Mouse (Mus musculus) forebrain, embryonic 13.5 days (tissue): ENCODE data around the gene Myh2. TPM values are rescaled to one million over a fixed set of nuclear protein-coding genes. Genes with fewer than 3 reads are reported as not detected.

Experiments
- ATAC-seq: fragments of 200-750 bp; cut with Nextera tagmentation; 2 replicates; pipeline ENCODE4 v1.8.0; 2017
- H3K27ac ChIP-seq: fragments of 300-500 bp; sonication (generic); 2 replicates; pipeline ENCODE4 v1.5.1; 2015; ENCODE audit warnings: inconsistent platforms, mild to moderate bottlenecking, moderate library complexity
- H3K27me3 ChIP-seq: fragments of 300-500 bp; sonication (generic); 2 replicates; pipeline ENCODE4 v1.6.1; 2015; ENCODE audit warnings: mild to moderate bottlenecking, inconsistent platforms
- H3K36me3 ChIP-seq: fragments of 300-500 bp; sonication (generic); 2 replicates; pipeline ENCODE4 v1.6.1; 2015; ENCODE audit warnings: mild to moderate bottlenecking, inconsistent platforms; ENCODE audit not compliant: poor library complexity, severe bottlenecking
- H3K4me1 ChIP-seq: fragments of 300-500 bp; sonication (generic); 2 replicates; pipeline ENCODE4 v1.6.1; 2015; ENCODE audit warnings: inconsistent platforms
- H3K4me2 ChIP-seq: fragments of 300-500 bp; sonication (generic); 2 replicates; pipeline ENCODE4 v1.6.1; 2015; ENCODE audit warnings: inconsistent platforms, mild to moderate bottlenecking, moderate library complexity
- H3K4me3 ChIP-seq: fragments of 300-500 bp; sonication (generic); 2 replicates; pipeline ENCODE4 v1.5.1; 2015; ENCODE audit warnings: mild to moderate bottlenecking, inconsistent platforms
- H3K9ac ChIP-seq: fragments of 300-500 bp; sonication (generic); 2 replicates; pipeline ENCODE4 v1.6.1; 2015; ENCODE audit warnings: mild to moderate bottlenecking, inconsistent platforms
- H3K9me3 ChIP-seq: fragments of 300-500 bp; sonication (generic); replicated peaks from 2 replicates; pipeline ENCODE4 v1.6.1; 2016; ENCODE audit warnings: inconsistent platforms
- WGBS: fragments of 180-500 bp; shearing (Covaris S2); methylation state at CpG from one replicate; pipeline ENCODE4 v1.1.7; 2015; 5-methylcytosine and 5-hydroxymethylcytosine counted together
- polyA plus RNA-seq: library from polyadenylated mRNA; unstranded; fragments of >200 nt; fragmentation: Nextera tagmentation; extraction: Ambion mirVana; gene quantifications from 2 replicates; pipeline ENCODE4 v1.2.1, GENCODE M21; 2015

The Myh2 gene
- not detected in 2 replicates for polyA plus RNA-seq

DNA sequence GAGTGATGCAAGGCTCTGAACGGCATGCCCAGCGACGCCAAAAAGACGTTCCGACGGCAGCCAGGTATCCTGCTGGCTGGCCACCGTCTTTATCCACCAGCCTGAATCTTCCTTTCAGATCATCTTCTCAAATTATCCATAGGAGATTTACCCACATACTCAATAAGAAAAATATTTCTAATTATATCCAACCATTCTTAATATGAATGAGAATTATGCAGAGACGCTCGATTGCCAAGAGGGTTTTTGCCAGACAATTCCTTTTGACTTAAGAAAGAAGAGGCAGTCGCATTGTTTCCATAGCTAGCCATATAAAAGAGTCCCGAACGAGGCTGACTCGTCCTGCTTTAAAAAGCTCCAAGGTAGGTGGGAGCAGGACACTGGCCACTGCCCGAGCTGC is at the start of gene Myh2:
Gene Myh2, plus strand, starts transcription at position 301 of the 400 bp plus-strand sequence.
- Histone ChIP-seq H3K36me3 (no peaks in the 10 kb centered on the region), H3K27me3 (no peaks in the 10 kb centered on the region), H3K4me1 (no peaks in the 10 kb centered on the region), H3K9me3 (no peaks in the 10 kb centered on the region), H3K4me3 (no peak within 1 kb of the TSS), H3K27ac (no peak within 1 kb of the TSS), H3K9ac (no peak within 1 kb of the TSS), H3K4me2 (no peak within 1 kb of the TSS)
- no peak for ATAC-seq
- WGBS: 68% methylated on average over 14 of the region's 14 CpGs

DNA sequence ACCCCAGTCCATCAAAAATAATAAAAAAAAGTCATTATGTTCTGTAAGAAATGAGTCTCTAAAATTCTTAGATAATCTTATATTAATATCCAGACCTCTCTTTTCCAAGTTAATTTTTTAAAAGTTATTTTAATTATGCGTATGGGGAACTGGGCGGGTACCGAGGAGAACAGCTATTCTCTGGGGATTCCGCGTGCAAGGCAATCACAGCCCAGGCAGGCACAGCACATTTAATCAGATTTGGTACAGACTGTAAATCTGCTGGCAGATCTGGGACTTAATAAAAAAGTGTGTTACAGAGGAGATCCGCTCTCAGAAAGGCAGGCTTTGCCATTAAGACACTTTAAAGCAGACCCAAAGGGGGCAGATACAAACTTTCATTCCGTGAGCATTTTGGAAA is 45.9 kb upstream of the Myh2 start:
- Histone ChIP-seq H3K4me2 (no peak overlapping the region), H3K27me3 (no peaks in the 10 kb centered on the region), H3K27ac (no peak overlapping the region), H3K9ac (no peak overlapping the region), H3K4me1 (no peaks in the 10 kb centered on the region), H3K36me3 (no peaks in the 10 kb centered on the region), H3K9me3 (no peaks in the 10 kb centered on the region), H3K4me3 (no peak overlapping the region)
- 88% methylated on average over 7 of the region's 7 CpGs for WGBS
- ATAC-seq: no peak

DNA sequence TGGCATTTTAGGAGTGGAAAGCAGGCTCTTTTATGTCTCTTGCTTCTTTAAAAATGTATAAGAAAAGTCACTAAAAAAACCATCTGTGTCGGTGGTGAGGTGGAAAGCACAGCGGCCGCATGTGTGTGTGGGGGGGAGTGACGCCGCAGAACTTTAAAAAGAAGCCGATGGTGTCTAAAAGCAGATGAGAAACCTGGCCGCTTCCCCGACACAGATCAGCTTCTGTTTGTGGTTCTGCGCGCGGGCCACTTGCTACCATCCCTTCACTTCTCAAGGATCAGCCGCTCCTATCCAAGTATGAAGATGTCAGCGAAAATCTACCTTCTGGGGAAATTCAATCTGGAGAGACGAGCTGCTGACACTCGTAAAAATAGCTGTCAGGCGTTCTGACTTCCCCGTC is 45.5 kb upstream of the Myh2 start:
- Histone ChIP-seq H3K4me1 (no peaks in the 10 kb centered on the region), H3K27me3 (no peaks in the 10 kb centered on the region), H3K4me3 (no peak overlapping the region), H3K36me3 (no peaks in the 10 kb centered on the region), H3K27ac (no peak overlapping the region), H3K4me2 (no peak overlapping the region), H3K9ac (no peak overlapping the region), H3K9me3 (no peaks in the 10 kb centered on the region)
- no peak for ATAC-seq
- 83% methylated on average over 17 of the region's 17 CpGs for WGBS

DNA sequence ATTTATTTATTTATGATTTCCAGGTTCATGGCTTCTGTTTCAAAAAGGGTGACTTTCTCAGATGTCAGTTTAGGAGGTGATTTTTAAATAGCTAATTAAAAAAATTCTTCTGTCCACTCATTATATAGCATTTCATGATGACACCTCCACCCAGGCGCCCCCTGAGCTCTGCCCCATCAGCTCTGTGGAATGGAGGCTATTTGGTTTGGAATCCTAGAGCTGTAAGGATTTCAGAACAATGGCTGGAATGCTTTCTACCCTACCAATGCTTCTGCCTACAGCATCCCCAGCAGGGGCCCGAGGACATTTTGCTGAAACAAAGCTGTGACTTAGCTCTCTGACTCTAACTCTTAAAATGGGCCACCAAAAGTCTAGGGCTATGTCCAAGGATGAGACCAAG is 37.3 kb upstream of the Myh2 start:
- no peak overlapping the region for H3K4me2 ChIP-seq
- no peaks in the 10 kb centered on the region for H3K27me3 ChIP-seq
- H3K36me3 ChIP-seq: no peaks in the 10 kb centered on the region
- no peak overlapping the region for H3K27ac ChIP-seq
- H3K4me1 ChIP-seq: no peaks in the 10 kb centered on the region
- ATAC-seq: no peak
- no peak overlapping the region for H3K9ac ChIP-seq
- no peak overlapping the region for H3K4me3 ChIP-seq
- no peaks in the 10 kb centered on the region for H3K9me3 ChIP-seq
- WGBS: 70% methylated on average over 2 of the region's 2 CpGs

DNA sequence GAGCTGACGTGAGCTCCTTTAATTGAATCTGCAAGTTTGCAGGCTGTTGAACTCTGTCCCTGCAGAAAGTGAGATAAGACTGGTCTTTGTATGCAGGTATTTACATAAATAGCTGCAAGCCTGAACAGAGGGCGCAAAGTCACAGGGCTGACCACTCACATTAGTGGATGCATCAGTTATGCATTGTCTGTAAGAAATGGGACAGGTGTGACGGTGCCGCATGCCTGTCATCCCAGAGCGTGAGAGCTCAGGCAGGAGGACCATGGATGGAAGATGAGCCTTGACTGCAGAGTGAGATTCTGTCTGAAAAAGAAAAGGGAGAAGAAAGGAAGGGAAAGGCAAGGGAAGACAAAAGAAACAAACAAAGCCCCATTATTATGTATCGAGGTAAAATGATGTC is 36.2 kb upstream of the Myh2 start:
- Histone ChIP-seq H3K27me3 (no peaks in the 10 kb centered on the region), H3K9me3 (no peaks in the 10 kb centered on the region), H3K36me3 (no peaks in the 10 kb centered on the region), H3K4me2 (no peak overlapping the region), H3K27ac (no peak overlapping the region), H3K4me1 (no peaks in the 10 kb centered on the region), H3K4me3 (no peak overlapping the region), H3K9ac (no peak overlapping the region)
- no peak for ATAC-seq
- 79% methylated on average over 6 of the region's 6 CpGs for WGBS

DNA sequence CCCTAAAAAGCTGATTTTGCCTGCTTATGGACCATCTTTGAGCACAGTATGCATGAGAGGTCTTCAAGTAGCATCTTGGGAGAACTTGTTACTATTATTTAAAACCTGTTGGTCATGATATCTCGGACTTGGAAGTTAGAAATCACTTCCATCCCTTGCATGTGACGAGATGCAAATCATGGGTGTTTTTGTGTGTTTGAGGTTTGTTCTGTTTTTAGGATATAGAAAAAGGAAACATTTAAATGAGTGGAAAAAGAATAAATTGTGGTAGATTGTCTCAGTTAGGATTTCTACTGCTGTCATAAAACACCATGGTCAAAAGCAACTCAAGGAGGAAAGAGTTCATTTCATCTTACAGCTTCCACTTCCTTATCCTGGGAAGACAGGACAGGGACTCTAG is 35.3 kb upstream of the Myh2 start:
- WGBS: 94% methylated on average over 2 of the region's 2 CpGs
- Histone ChIP-seq H3K4me1 (no peaks in the 10 kb centered on the region), H3K9me3 (no peaks in the 10 kb centered on the region), H3K27ac (no peak overlapping the region), H3K4me2 (no peak overlapping the region), H3K36me3 (no peaks in the 10 kb centered on the region), H3K4me3 (no peak overlapping the region), H3K27me3 (no peaks in the 10 kb centered on the region), H3K9ac (no peak overlapping the region)
- ATAC-seq: no peak

DNA sequence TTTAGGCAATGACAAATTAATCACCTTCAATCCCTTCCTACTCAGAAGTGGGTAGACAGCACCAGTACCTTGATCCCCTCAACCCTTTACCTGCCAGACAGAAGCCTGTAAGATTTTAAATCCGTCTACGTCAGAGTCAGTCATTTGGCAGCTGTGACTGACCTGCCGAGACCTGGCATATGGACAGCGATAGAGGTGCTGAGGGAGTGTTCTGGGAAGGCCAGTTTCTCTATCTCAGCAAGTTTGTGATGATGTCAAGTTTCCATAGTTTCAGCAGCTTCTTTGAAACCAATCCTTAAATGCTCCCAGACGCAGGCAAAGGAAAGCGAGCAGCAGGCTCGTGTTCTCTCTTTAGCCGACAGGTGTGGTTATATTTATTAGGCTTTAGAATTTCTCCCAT is 31.3 kb upstream of the Myh2 start:
- no peak for ATAC-seq
- Histone ChIP-seq H3K9ac (no peak overlapping the region), H3K4me2 (no peak overlapping the region), H3K4me1 (no peaks in the 10 kb centered on the region), H3K27ac (no peak overlapping the region), H3K9me3 (no peaks in the 10 kb centered on the region), H3K4me3 (no peak overlapping the region), H3K27me3 (no peaks in the 10 kb centered on the region), H3K36me3 (no peaks in the 10 kb centered on the region)
- WGBS: 92% methylated on average over 8 of the region's 8 CpGs

DNA sequence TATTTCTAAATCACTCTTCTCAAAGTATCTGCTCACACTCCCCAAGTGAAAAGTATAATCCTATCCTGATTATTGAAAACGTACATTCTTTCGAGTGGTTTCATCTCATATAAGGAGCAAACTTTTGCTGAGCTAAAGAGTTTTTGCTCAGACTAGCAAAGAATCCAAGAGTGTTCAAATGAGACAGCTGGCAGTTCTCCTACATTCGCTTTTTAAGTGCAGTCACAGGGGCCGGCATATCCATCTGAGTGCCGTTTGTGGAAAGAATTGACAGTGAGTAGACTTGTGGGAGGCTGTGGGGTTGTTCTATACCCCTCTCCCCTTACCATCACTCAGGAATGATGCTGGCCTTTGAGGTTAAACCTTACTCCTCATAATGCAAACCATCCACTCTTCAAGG is 30.7 kb upstream of the Myh2 start:
- Histone ChIP-seq H3K4me3 (no peak overlapping the region), H3K27me3 (no peaks in the 10 kb centered on the region), H3K4me1 (no peaks in the 10 kb centered on the region), H3K27ac (no peak overlapping the region), H3K9ac (no peak overlapping the region), H3K4me2 (no peak overlapping the region), H3K9me3 (no peaks in the 10 kb centered on the region), H3K36me3 (no peaks in the 10 kb centered on the region)
- ATAC-seq: no peak
- WGBS: 84% methylated on average over 5 of the region's 5 CpGs

DNA sequence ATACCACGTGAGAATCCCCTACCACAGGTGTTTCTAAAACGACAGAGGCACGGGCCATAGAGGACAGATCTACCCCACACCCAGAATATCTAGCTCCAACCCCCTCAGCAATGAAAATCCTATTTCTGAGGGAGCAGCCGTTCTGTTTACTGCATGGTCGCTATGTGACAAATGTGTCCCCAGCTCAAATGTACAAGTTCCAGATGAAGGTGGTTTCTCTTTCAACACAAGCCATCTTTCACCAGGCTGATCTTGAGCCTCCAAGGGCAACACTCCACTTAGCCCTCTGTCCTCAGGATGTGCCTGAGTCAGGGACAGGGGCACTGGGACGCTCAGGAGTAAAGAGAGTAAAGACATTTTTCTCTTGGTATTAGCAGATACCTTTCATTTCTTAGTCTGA is 29.8 kb upstream of the Myh2 start:
- no peak for ATAC-seq
- Histone ChIP-seq H3K27me3 (no peaks in the 10 kb centered on the region), H3K9me3 (no peaks in the 10 kb centered on the region), H3K9ac (no peak overlapping the region), H3K4me2 (no peak overlapping the region), H3K4me1 (no peaks in the 10 kb centered on the region), H3K27ac (no peak overlapping the region), H3K36me3 (no peaks in the 10 kb centered on the region), H3K4me3 (no peak overlapping the region)
- WGBS: 85% methylated on average over 6 of the region's 6 CpGs

DNA sequence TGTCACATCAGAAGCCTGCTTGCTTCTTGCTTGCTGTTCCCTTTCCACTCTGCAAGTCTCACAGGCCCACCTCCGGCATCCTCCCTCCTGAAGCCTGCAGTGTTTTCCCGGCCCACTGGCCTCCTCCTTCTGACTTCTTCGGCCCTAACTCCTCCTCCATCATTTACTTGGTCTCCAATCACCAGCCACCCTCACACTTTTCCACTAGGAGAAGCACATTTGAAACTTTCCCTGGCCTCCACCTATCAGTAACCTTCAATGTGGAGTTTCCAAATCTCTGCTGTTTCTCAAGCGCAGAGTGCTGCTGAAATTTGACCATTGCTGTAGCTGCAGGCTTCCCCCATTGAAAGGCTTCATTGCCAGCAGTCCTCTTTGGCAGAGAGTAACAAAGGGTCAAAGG is 28.8 kb upstream of the Myh2 start:
- Histone ChIP-seq H3K9me3 (no peaks in the 10 kb centered on the region), H3K27me3 (no peaks in the 10 kb centered on the region), H3K27ac (no peak overlapping the region), H3K9ac (no peak overlapping the region), H3K4me2 (no peak overlapping the region), H3K4me1 (no peaks in the 10 kb centered on the region), H3K36me3 (no peaks in the 10 kb centered on the region), H3K4me3 (no peak overlapping the region)
- WGBS: 64% methylated on average over 4 of the region's 4 CpGs
- ATAC-seq: no peak

DNA sequence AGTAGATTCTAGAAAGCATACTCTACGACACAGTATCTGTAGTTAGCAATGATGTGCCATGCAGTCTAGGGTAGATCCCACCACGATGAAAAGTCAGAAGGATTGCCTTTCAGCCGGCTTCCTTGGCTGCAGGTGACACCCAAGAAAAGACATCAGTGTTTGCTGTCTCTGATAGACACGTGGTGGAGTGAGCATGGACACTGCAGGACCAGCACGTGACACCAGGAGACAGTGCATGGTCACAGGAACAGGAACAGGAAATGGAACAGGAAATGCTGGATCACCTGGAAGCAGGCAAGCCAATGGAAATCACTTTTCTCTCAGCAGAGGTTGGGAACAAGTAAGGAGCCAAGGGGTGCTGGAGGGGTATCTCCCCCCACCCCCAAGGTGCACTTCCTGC is 27.8 kb upstream of the Myh2 start:
- Histone ChIP-seq H3K27ac (no peak overlapping the region), H3K4me2 (no peak overlapping the region), H3K9ac (no peak overlapping the region), H3K36me3 (no peaks in the 10 kb centered on the region), H3K27me3 (no peaks in the 10 kb centered on the region), H3K9me3 (no peaks in the 10 kb centered on the region), H3K4me1 (no peaks in the 10 kb centered on the region), H3K4me3 (no peak overlapping the region)
- WGBS: 87% methylated on average over 5 of the region's 5 CpGs
- ATAC-seq: no peak

DNA sequence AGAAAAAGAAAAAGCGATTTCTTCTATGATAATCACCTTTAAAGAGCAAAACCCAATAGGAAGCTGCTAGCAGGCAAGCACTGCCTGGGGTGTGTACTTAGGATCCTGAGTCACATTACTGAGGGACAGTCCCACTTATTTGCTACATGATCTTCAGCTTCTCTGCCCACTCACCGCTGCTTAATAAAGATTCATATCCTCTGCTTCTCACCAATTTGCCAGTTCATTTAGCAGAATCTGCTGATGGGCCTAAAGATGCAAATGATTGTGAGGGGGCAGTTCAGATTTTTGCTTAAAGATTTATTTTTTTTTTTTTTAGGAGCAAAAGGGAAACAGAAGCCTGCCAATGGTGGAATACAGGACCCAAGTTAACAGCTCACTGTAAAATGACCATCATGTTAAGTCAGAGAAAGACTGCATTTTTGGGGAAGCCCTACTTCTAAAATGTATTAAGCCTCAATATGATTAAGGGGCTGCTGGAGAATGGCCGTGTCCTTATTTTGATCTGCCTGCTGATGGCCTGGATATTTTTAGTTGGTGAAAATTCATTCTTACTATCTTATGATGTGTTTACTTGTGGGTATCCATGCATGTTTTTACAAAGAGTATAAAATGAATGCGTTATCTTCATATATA is 26.8 kb upstream of the Myh2 start:
- no peak for ATAC-seq
- Histone ChIP-seq H3K4me3 (no peak overlapping the region), H3K9me3 (no peaks in the 10 kb centered on the region), H3K4me2 (no peak overlapping the region), H3K9ac (no peak overlapping the region), H3K27me3 (no peaks in the 10 kb centered on the region), H3K27ac (no peak overlapping the region), H3K4me1 (no peaks in the 10 kb centered on the region), H3K36me3 (no peaks in the 10 kb centered on the region)
- 90% methylated on average over 4 of the region's 4 CpGs for WGBS

DNA sequence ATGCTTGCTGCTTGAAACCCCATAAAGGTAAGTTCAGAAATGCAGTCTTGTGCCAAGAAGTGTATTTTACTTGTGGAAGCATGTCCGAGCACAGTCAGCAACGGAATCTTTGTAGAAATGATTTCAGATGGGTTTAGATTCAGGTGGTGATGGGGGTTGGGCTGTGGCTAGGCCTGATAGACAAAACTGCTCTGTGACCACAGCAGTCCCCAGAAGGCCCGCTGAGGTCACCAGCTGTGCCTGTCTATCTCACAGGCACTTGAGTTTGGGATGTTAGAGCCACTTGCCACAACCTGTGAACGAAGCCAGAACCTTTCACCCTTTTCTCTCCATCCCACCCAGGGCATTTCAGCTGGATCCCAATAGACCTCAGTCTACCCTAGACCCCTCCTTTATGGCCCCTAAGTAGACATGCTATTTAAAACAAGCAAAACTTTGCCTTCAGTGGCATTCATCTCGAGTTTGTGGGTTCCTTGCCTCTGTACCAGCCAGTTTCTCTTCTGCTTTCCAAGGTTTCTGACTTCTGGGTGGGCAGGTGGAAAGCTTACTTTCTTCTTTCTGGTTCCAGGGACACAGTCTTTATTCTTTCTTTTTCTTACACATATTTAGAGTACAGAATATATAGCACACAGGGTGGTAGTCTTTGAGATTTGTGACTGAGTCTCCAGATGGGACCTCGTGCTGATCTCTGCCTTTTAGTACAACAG is 26.1 kb upstream of the Myh2 start:
- Histone ChIP-seq H3K9me3 (no peaks in the 10 kb centered on the region), H3K27ac (no peak overlapping the region), H3K4me3 (no peak overlapping the region), H3K4me2 (no peak overlapping the region), H3K9ac (no peak overlapping the region), H3K36me3 (no peaks in the 10 kb centered on the region), H3K27me3 (no peaks in the 10 kb centered on the region), H3K4me1 (no peaks in the 10 kb centered on the region)
- no peak for ATAC-seq
- WGBS: 76% methylated on average over 6 of the region's 6 CpGs
